Mouse (Mus musculus) spleen, adult 2 months (tissue): Measurements from ENCODE around the gene Arhgdib.

Experiments
- CTCF ChIP-seq: fragments of 200-500 bp; IDR thresholded peaks from 2 replicates; pipeline ENCODE4 v1.5.1; 2011; ENCODE audit warnings: mild to moderate bottlenecking, inconsistent platforms; ENCODE audit not compliant: insufficient read depth, insufficient read length, insufficient replicate concordance; ENCODE audit errors: extremely low read depth
- POLR2A ChIP-seq: fragments of 200-500 bp; IDR thresholded peaks from 2 replicates; pipeline ENCODE4 v1.6.1; 2011; ENCODE audit warnings: low read depth, low read length, inconsistent platforms

- TF ChIP-seq CTCF = no peak
- no peak for TF ChIP-seq POLR2A
These were observed 25.8 kb upstream of the Arhgdib start for GRCm38 (mm10) chr6:136967466-136967865.
